In genomic region chr16:35981363-35981821, GRCm38 (mm10) we compare ENCODE assay signal across 8 mouse cellular contexts. TPM values are rescaled to one million over a fixed set of nuclear protein-coding genes. Genes with fewer than 3 reads are reported as not detected.
DNase-seq lines count a peak whose midpoint lies in the region; ATAC-seq lines count a peak whose summit lies in the region.

No protein-coding gene starts in this region.

- peak; percentile 100 for DNase-seq in WW6 (ENCODE audit: low read depth, low spot score)
- peak; percentile 100 for DNase-seq in cerebellum, postnatal 4 days (ENCODE audit: low spot score in 2 of 2)
- peak; percentile 100 for DNase-seq in gastrocnemius, postnatal 10 days
- peak; percentile 94 to 100 for DNase-seq in left cerebral cortex, adult 9 months (ENCODE audit: low spot score in 2 of 2)
- DNase-seq in right cerebral cortex, postnatal 25 days, result peak; percentile 100
- DNase-seq in yolk sac, embryonic 10.5 days (ENCODE audit: low spot score), result peak; percentile 100

- peak; percentile 60 for ATAC-seq in inflammation-experienced regulatory T-cells, adult 6 months
- peak; percentile 72 for ATAC-seq in megakaryocyte-erythroid progenitor cell, adult 5-6 weeks (replicated peaks; ENCODE audit: low FRiP score, low TSS enrichment, poor library complexity, severe bottlenecking)

RNA-seq across cellular contexts. Expression of gene Kpna1, which starts 2.8 kb away (rescaled TPM):
- 10 to 100 TPM; 91.4 to 93.6 TPM for total RNA-seq in gastrocnemius, postnatal 10 days (2021)
- polyA plus RNA-seq in inflammation-experienced regulatory T-cells, adult 6 months (2017; shearing (Covaris generic)), result 10 to 100 TPM; 39.8 to 41.2 (median 40.9) TPM
- 50.3 and 58.3 TPM in 2 replicates for total RNA-seq in megakaryocyte-erythroid progenitor cell, adult 5-6 weeks (2014; fragmentation: Nextera tagmentation)
- 52.8 and 55.5 TPM in 2 replicates for total RNA-seq in megakaryocyte-erythroid progenitor cell, adult 5-6 weeks (2017)

RNA-seq across cellular contexts. Expression of gene Dtx3l, which starts 42.4 kb away (rescaled TPM):
- 1 to 10 TPM; 4.8 to 5.0 TPM for total RNA-seq in gastrocnemius, postnatal 10 days (2021)
- polyA plus RNA-seq in inflammation-experienced regulatory T-cells, adult 6 months (2017; shearing (Covaris generic)), result 10 to 100 TPM; 47.2 to 59.8 (median 52.9) TPM
- 15.8 and 19.4 TPM in 2 replicates for total RNA-seq in megakaryocyte-erythroid progenitor cell, adult 5-6 weeks (2014; fragmentation: Nextera tagmentation)
- 22.1 and 23.0 TPM in 2 replicates for total RNA-seq in megakaryocyte-erythroid progenitor cell, adult 5-6 weeks (2017)

RNA-seq across cellular contexts. Expression of gene Parp9, which starts 43.1 kb away (rescaled TPM):
- 1 to 10 TPM; 6.2 to 6.8 TPM for total RNA-seq in gastrocnemius, postnatal 10 days (2021)
- polyA plus RNA-seq in inflammation-experienced regulatory T-cells, adult 6 months (2017; shearing (Covaris generic)), result 10 to 100 TPM; 62.4 to 76.7 (median 76.5) TPM
- 14.8 and 18.1 TPM in 2 replicates for total RNA-seq in megakaryocyte-erythroid progenitor cell, adult 5-6 weeks (2014; fragmentation: Nextera tagmentation)
- 28.3 and 40.9 TPM in 2 replicates for total RNA-seq in megakaryocyte-erythroid progenitor cell, adult 5-6 weeks (2017)

RNA-seq across cellular contexts. Expression of gene Wdr5b, which starts 59.6 kb away (rescaled TPM):
- total RNA-seq in gastrocnemius, postnatal 10 days (2021), result 1 to 10 TPM; 3.1 to 4.4 TPM
- polyA plus RNA-seq in inflammation-experienced regulatory T-cells, adult 6 months (2017; shearing (Covaris generic)), result 1 to 10 TPM; 7.2 to 9.7 (median 7.3) TPM
- total RNA-seq in megakaryocyte-erythroid progenitor cell, adult 5-6 weeks (2014; fragmentation: Nextera tagmentation), result 6.6 and 8.3 TPM in 2 replicates
- 9.2 and 9.3 TPM in 2 replicates for total RNA-seq in megakaryocyte-erythroid progenitor cell, adult 5-6 weeks (2017)

Comparison
In these comparisons a context has a peak if more than half of its experiments do, and no peak if none do; other contexts are left out.
1. Peak in every context shown above with its lines: DNase-seq and ATAC-seq.